Mouse (Mus musculus): Measurements from ENCODE around the gene F7.

GRCm38 (mm10) chr8:13060441-13061150, 34.8 kb downstream of the F7 start, which contains the start of gene Proz:
- no peak for TF ChIP-seq CTCF (IDR thresholded peaks at IDR 0.05; ENCODE audit: low read depth)
- TF ChIP-seq EP300 (optimal IDR thresholded peaks at IDR 0.05), result no peak

Data from stomach, postnatal 0 days (tissue).